Mouse (Mus musculus): ENCODE measurements at regions not wholly inside any gene's neighbourhood (a gene's known extent, or its start where the extent isn't known, plus 50 kb on each side); places are given as distances from the start of the nearest gene placed in this dataset.
A peak's percentile ranks its signal among the peaks of the same experiment; 100 is the strongest.

GRCm38 (mm10) chr10:17556391-17556790 is 166.6 kb upstream of the Cited2 start:
- DNase-seq (ENCODE audit: low spot score): no peak

GRCm38 (mm10) chr10:17559370-17559955 is 163.6 kb upstream of the Cited2 start:
- DNase-seq (ENCODE audit: low spot score): peak; percentile 44

DNA sequence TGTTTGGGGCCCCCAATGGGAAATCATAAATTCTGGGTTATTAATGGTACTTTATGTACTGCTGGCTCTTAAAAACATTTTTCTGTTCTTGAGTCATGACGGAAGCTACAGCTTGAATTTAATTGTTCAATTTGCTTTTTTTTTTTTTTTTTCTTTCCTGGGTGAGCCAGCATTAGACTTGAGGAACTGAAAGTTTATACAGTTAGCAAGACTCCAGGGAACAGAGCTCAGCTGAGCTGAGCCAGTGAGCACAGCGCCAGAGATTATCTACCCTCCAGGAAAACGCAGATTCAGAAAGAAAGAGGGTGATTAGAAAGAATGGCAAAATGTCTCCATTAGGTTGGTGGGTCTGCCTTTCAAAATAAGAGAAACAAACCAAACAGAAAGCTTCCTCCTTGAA is 163.0 kb upstream of the Cited2 start:
- DNase-seq (ENCODE audit: low spot score): peak; percentile 9

- peak; percentile 15 for DNase-seq (ENCODE audit: low spot score)
Measured at GRCm38 (mm10) chr10:17561466-17561865, 161.6 kb upstream of the Cited2 start.

DNA sequence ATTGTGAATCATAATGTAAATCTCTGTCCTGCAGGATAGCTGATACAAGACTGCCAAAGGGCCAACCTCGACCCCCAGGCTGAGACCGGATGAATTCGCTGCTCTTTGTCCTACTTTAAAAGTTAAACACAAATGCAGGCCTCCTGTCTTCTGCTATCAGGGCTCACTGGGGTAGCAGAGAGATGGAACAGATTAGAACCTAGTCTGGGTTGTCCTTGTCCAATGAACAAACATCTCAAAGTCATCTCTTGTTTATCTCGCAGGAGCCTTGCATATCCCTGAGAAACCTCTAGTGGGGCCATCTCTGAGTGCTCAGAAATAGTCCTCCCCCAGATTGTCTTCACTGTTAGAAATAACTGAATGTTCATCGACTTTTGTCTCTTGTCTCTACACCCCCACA is 161.0 kb upstream of the Cited2 start:
- no peak for DNase-seq (ENCODE audit: low spot score)

GRCm38 (mm10) chr10:17562410-17563350 is 160.3 kb upstream of the Cited2 start:
- no peak for DNase-seq (ENCODE audit: low spot score)

DNA sequence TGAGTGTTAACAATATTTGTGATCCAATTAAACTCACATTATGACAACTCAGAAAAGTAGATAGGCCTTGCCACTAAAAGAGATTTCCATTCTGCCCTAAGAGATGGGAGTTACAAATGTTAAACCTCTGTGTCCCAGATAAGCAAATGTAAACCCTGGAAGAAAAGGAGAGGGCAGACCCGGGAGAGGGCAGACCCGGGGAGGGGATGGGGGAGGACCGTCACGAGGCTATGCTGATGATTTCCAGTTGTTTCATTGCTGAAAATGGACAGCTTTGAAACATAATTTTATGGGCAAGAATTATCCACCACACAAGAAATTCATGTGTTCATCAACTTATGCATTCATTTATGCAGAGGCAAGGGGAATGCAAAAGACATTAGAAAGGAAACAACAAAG is 159.7 kb upstream of the Cited2 start:
- DNase-seq (ENCODE audit: low spot score): no peak

GRCm38 (mm10) chr10:17564895-17565620 is 158.0 kb upstream of the Cited2 start:
- no peak for DNase-seq (ENCODE audit: low spot score)

DNA sequence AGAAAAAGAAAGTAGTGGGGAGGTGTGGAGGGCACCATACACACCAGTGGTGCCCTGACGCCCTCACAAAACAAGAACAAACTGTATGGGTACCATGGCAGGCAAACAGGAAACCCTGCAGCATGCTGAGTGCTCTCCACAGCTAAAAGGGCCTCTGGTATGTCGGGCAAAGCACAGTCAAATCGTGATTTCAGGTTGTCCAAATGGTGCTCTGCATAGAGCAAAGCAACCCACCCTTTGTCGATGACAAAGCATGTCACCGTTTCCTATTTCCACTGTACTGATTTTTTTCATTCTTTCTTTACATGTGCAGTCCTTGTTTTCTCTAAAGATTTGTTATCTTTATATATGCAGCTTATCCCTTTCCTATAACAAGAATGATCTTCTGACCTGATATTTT is 156.0 kb upstream of the Cited2 start:
- no peak for DNase-seq (ENCODE audit: low spot score)

- no peak for DNase-seq (ENCODE audit: low spot score)
Measured at GRCm38 (mm10) chr10:17567631-17568030, 155.4 kb upstream of the Cited2 start.

DNA sequence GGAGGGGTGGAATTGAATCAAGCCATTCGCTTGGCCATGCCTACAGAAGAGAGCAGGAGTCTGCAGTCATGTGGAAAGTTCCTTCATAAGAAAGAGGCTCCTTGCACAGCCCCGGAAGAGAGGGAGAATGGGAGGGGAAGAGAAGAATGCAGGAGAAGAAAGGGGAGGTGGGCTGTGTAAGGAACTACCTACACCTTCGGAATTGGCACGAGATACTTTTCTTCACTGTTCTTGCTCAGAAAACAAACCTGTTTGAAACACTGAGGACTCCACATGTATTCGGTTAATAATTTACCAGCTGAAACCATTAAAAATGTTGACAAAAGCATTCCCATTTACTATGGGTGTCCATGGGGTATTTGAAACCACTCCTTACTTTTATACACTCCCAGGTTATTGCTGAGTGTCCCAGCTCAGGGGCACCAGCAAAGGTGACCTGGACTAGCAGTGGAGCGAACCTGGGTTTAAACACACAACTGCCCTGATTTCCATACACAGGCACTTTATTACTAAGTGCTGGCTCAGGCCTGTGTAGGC is 153.4 kb upstream of the Cited2 start:
- DNase-seq (ENCODE audit: low spot score): no peak

GRCm38 (mm10) chr10:17574894-17575293 is 148.1 kb upstream of the Cited2 start:
- no peak for DNase-seq (ENCODE audit: low spot score)

DNA sequence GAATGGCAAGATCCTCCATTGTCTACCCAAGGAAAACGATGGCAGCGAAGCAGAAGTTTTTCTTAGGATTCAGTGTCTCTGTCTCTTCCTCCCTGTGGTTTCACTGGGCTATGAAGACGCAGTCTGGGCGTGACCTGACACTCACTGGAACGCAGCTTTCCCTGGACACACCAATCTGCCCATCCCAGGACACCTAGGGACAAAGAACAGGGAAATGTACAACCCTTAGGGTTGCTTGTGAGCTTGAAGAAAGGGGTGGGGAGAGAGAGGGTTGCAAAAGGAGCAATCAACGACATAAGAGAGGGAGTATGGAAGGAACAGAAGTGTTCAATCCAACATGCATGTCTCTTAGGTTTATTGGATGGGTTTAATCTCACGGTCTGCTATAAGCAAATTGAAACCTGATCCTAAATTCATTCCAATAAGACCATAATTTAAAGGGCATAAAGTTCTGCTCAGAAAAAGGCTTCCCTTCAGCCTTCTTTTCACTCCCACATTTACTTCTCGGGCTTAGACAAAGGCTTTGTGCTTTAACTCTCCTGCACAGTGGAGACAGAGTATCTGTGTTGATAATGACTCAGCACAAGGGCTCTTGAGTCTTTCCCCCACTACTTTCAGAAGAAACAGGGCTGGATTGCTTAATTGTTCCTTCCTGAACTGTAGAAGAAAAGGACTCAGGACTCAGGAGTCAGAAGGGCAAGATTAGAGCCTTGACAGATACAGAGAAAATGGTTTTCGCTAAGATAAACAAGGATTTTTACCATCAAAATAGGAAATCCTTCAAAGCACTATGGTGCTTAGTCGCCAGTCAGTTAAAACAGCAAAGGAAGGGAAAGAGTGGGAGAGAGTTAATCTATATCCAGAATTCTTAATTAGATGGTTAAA is 147.3 kb upstream of the Cited2 start:
- peak; percentile 50 for DNase-seq (ENCODE audit: low spot score)

DNA sequence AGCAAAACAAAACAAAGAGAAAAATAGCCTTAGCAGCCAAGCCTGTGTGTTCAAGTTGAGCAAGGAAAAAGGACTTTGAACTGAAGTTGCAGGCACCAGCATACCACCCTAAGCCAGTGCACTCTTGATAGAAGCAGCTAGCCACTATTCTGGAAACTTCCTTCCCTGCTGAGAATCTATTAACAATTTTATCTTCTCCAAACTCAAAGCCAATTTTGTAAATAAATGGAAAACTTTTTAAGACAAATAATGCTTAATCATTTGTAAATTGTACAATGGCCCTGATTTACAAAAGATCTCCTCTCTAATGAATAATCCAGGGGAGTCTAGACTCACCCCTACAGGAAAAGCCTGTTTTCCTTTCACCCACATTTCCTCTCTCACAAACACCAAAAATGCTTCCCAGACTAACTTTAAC is 146.7 kb upstream of the Cited2 start:
- DNase-seq (ENCODE audit: low spot score): no peak

DNA sequence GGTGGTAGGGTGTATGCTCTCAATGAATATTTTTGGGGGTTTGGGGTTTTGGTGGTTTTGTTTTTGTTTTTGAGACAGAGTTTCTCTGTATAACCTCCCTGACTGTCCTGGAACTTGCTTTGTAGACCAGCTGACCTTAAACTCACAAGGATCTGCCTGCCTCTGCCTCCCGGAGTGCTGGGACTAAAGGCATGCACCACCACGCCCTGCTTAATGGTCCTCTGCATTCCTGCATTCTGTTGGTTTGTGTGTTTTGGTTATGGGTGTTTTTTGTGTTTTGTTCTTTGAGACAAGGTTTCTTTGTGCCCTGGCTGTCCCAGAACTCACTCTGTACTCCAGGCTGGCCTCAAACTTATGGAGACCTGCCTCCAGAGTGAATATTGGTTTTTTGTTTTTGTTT is 143.6 kb upstream of the Cited2 start:
- DNase-seq (ENCODE audit: low spot score): no peak

DNA sequence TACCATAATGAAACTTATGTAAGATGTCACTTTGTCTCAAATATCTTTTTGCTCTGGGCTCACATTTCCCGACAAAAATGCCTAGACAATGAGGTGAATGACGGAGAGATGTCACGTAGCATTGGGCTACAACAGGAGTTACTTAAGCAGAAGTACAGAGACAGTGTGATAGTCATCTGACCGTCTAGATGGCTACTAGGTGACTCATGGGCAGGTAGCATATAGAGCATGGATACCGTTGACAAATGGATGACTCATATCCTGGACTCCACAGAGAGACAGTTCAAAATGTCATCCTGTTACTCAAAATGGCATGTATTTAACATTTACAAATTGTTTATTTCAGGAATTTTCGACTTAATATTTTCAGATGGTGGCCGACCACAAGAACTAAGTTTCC is 138.2 kb upstream of the Cited2 start:
- no peak for DNase-seq (ENCODE audit: low spot score)

DNA sequence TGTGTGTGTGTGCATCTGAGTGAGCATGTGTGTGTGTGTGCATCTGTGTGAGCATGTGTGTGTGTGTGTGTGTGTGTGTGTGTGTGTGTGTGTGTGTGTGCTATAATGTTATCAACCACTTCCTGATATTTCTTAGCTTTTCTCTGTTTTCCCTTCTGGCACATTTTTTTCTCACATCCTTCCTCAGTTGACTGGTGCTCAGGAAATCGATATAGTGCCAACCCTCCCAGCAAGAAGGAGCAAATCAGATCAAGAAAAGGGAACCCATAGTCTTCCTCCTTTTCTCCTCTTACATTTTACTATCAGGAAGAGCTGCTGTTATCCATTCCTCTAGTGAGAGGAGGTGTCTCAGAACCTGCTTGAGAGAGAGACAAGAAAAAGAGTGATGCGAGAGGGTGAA is 136.1 kb upstream of the Cited2 start:
- DNase-seq (ENCODE audit: low spot score): no peak

DNA sequence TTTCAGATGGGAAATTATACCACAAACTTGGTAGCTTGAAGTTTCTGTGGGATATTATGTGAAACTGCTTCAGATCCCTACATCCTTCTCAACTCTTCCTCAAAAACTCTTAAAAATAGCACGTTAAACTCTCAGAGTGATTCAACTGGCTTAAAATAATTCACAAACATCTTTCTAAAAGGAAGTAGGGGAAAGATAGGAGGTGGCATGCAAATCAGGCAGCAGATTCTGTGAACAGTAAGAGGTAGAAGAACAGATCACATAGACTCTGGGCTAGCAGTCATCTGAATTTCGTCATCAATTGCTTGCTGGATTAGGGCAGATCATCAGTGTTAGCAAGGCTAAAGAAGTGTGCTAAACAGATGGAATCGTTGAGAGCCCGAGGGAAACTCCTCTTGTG is 133.9 kb upstream of the Cited2 start:
- no peak for DNase-seq (ENCODE audit: low spot score)

DNA sequence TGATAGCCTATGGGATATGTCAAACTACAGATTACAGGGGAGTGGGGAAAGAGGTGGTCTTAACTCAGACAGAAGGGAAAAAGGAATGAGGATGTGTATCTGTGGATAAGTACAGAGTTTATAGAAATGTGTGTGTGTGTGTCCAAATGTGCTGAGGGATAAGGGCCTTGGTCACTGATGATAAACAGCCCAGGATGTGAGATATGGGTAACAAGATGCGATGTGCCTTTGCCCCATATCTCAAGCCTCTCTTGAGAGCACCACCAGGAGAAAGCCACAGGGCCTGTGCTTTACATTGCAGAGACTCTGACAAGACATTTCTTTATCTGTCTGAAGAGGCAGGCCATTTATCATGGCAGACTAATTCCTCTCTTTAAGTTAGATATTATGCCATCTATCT is 132.8 kb upstream of the Cited2 start:
- DNase-seq (ENCODE audit: low spot score): no peak

GRCm38 (mm10) chr10:17592387-17592786 is 130.6 kb upstream of the Cited2 start:
- DNase-seq (ENCODE audit: low spot score): no peak

GRCm38 (mm10) chr10:17596126-17596525 is 126.9 kb upstream of the Cited2 start:
- no peak for DNase-seq (ENCODE audit: low spot score)

GRCm38 (mm10) chr10:17596743-17597142 is 126.3 kb upstream of the Cited2 start:
- DNase-seq (ENCODE audit: low spot score): no peak
